Mouse (Mus musculus) left cerebral cortex, adult 2 months (tissue): Measurements from ENCODE around the gene Ints6. TPM values are rescaled to one million over a fixed set of nuclear protein-coding genes. Genes with fewer than 3 reads are reported as not detected.
A peak's percentile ranks its signal among the peaks of the same experiment; 100 is the strongest.
"Not testable (repeated sequence)": the region's sequence is repeated elsewhere in the genome, so short reads cannot be mapped to it uniquely, and the experiment has no call there.

Experiments used
- DNase-seq, 2 experiments: peaks; one replicate each; pipeline ENCODE4 v3.0.0; 2021 to 2022; ENCODE audit warnings: low spot score in 2 of 2, mixed read lengths in 1 of 2; ENCODE audit errors: extremely low spot score in 1 of 2
- H3K27ac ChIP-seq: fragments of 200-600 bp; 2 replicates; pipeline ENCODE4 v1.8.1; 2022
- H3K4me3 ChIP-seq: fragments of 200-600 bp; 2 replicates; pipeline ENCODE4 v1.8.1; 2022
- CTCF ChIP-seq: fragments of 200-600 bp; IDR thresholded peaks from 2 replicates; pipeline ENCODE4 v1.8.1; 2022; ENCODE audit warnings: antibody characterized with exemption, mild to moderate bottlenecking, moderate library complexity
- intact Hi-C: fragments of 180-260 bp; cut with DNase I; formaldehyde crosslinking; loops from one replicate; pipeline ENCODE4 v1.15.1; 2025
- total RNA-seq, 2 experiments: library from RNA; stranded (reverse); gene quantifications; 2 replicates each; pipeline ENCODE4 v1.2.3; 2021

Gene Ints6
- total RNA-seq, 2 experiments from 2014 or later, result 41.0 to 42.2 TPM

- DNase-seq, result no peak
- Histone ChIP-seq H3K27ac (no peak overlapping the region), H3K4me3 (no peak overlapping the region)
- TF ChIP-seq CTCF, result no peak
- intact Hi-C loops, result no loop called here
Observed at GRCm38 (mm10) chr14:62648405-62648804, 112.6 kb downstream of the Ints6 start.

GRCm38 (mm10) chr14:62642368-62642767, 118.6 kb downstream of the Ints6 start:
- DNase-seq, H3K27ac ChIP-seq: not testable (repeated sequence)

DNA sequence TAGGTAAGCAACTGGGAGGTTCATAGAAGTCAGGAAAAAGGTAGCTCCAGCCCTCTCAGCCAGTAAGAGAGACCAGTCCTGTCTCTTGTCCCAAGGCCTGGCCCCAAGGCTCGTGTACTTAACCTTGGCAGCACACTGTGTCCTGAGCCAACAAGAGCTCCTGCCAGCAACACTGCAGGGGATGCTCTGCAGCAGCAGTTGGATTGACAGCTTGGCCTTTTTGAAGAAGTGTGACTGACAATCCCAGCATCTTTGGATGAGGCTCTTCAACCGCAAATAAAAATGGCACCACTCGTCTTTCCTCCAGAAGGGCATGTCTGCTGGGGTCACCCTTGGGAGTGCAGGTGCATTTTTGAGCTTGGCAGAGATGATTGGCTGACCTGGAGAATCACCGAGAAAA, 120.6 kb downstream of the Ints6 start:
- no peak overlapping the region for H3K4me3 ChIP-seq
- no peak for DNase-seq
- H3K27ac ChIP-seq, result no peak overlapping the region
- intact Hi-C loops, result no loop called here
- TF ChIP-seq CTCF, result no peak

More at GRCm38 (mm10) chr14:62642368-62642767, 118.6 kb downstream of the Ints6 start:
- H3K4me3 ChIP-seq, intact Hi-C loops: not testable (repeated sequence)

- Histone ChIP-seq H3K4me3 (no peak overlapping the region), H3K27ac (no peak overlapping the region)
- TF ChIP-seq CTCF, result no peak
- intact Hi-C loops, result loop anchor here (5.0 kb wide), 1 partner anchor 298 kb away; no protein-coding TSS in a partner anchor
- no peak for DNase-seq
Observed at GRCm38 (mm10) chr14:62639551-62639950, 121.4 kb downstream of the Ints6 start.

- no peak for DNase-seq
- intact Hi-C loops, result loop anchor here (5.0 kb wide), 1 partner anchor 298 kb away; no protein-coding TSS in a partner anchor
Observed at GRCm38 (mm10) chr14:62639111-62639510, 121.9 kb downstream of the Ints6 start.

DNA sequence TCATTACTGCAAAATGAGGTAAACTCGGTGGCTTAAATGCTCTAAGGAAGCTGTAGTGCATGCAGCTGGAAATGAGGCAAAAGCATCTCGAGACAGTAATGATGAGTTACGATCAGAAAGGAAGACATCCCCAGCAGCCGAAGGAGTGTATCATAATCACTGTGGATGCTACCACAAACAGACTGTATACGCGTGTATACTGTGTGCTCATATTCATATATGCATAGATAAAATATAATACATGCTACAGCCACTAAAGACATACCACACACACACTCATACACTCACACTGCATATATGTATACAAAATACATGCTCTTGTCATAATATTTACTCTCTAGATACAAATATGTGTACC, 122.6 kb downstream of the Ints6 start:
- intact Hi-C loops, result loop anchor here (5.0 kb wide), 1 partner anchor 299 kb away; no protein-coding TSS in a partner anchor
- Histone ChIP-seq H3K4me3 (no peak overlapping the region), H3K27ac (peak overlapping the region; percentile 82)
- DNase-seq, result no peak
- no peak for TF ChIP-seq CTCF

More at GRCm38 (mm10) chr14:62639111-62639510, 121.9 kb downstream of the Ints6 start:
- H3K27ac ChIP-seq, result no peak overlapping the region; the same call in 1 of the 2 replicates
- H3K4me3 ChIP-seq, result no peak overlapping the region
- TF ChIP-seq CTCF, result peak; percentile 49

- TF ChIP-seq CTCF, result no peak
- peak overlapping the region; percentile 82 for H3K27ac ChIP-seq
- intact Hi-C loops, result loop anchor here (5.0 kb wide), 1 partner anchor 300 kb away; no protein-coding TSS in a partner anchor
- H3K4me3 ChIP-seq, result no peak overlapping the region
- DNase-seq, result peak; percentile 30 to 33
Observed at GRCm38 (mm10) chr14:62637436-62638344, 123.3 kb downstream of the Ints6 start.

- no peak overlapping the region for H3K27ac ChIP-seq
- TF ChIP-seq CTCF, result no peak
- no peak for DNase-seq
Observed at GRCm38 (mm10) chr14:62627951-62628350, 133.0 kb downstream of the Ints6 start.

More at GRCm38 (mm10) chr14:62627951-62628350, 133.0 kb downstream of the Ints6 start:
- no peak overlapping the region for H3K4me3 ChIP-seq
- intact Hi-C loops, result no loop called here

Other genes starting within 250 kb of the Ints6 start
- 10 to 100 TPM; 22.8 to 25.6 TPM for gene Fam124a, start 205.4 kb downstream of the Ints6 start, total RNA-seq
- not detected for gene Gm4131, start 194.2 kb downstream of the Ints6 start, total RNA-seq
- gene Serpine3, start 97.5 kb downstream of the Ints6 start, total RNA-seq, result not detected
- gene Wdfy2, start 76.5 kb upstream of the Ints6 start, total RNA-seq, result 10 to 100 TPM; 12.4 to 15.8 TPM
- not detected for gene Defb48, start 223.3 kb upstream of the Ints6 start, total RNA-seq
- not detected for gene Defb47, start 236.9 kb upstream of the Ints6 start, total RNA-seq